Mouse (Mus musculus): ENCODE measurements around the gene R3hdm2. TPM values are rescaled to one million over a fixed set of nuclear protein-coding genes. Genes with fewer than 3 reads are reported as not detected.

The R3hdm2 gene
- polyA plus RNA-seq, 1 experiment from 2014 or later, result 36.3 TPM

DNA sequence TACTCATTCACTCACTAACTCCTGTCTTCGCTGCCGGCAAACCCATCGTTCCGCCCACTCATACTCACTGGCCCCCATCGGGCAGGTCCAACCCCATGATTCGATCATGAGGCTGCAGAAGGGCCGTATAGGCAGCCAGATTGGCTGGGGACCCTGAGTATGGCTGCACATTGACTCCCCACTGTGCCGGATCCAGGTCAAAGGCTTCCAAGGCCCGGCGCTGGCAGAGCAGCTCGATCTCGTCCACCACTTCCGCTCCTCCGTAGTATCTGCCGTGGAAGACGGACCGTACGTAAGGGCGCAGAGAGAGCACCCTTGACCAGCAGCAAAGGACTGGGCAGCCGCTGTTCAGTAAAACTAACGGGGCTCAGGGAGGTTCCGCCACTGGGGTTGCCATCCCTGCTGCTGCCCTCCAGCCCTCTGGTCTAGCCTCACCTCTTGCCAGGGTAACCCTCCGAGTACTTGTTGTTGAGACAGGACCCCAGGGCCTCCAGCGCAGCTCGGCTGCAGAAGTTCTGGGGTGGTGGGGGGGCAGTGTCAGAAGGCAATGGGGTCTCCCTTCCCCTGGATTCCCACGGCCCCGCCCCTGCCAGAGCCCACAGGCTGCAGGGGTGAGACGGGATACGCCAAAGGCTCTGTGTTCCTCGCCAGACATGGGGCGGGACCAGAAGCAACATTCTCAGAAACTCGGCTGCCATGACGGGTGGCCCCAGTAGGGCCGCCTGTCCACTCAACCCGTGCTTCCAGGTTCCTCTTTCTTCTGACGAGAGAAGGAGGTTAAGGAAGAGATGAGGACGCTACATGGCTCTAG is 140.0 kb downstream of the R3hdm2 start:
- no peak for ATAC-seq (ENCODE audit: insufficient number of reproducible peaks, insufficient read depth, low FRiP score, low read depth)
- H3K27me3 ChIP-seq (ENCODE audit: control insufficient read depth, insufficient read depth, low read length), result peaks cover 25% of the 10 kb centered on the region
- H3K4me3 ChIP-seq (ENCODE audit: control insufficient read depth in 1 of 2, insufficient read depth in 1 of 2, low read depth in 1 of 2, low read length in 2 of 2), result no peak overlapping the region

DNA sequence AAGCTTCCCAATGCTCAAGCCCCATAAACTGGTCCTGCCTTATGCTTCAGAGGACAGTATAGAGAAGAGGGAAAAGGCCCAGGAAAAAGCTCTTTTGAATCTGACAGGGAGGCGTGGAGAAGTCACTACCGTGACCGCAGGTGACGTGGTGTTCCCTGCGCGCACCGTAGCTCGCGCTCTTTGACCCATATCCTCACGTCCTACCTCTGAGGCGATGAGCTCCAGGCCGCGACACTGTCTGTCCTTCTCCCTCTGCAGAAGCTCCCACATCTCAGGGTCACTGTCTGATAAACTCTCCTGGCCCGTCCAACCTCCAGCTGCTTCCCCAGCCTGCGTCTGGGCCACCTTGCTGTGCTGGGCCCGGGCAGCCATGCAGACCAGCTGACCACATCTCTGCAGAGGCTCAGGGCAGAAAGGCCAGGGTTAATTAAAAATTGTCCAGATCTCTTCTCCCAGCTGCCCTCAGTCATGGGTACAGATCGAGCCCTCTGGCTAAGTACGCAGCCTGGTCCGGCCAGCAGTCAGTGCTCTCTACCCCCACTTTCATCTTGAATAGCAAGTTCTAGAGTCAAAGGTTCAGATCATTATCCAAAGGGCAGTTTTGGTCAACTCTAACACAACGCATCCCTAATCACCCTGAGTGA is 140.7 kb downstream of the R3hdm2 start:
- H3K4me1 ChIP-seq (ENCODE audit: control insufficient read depth in 2 of 2, insufficient read depth in 2 of 2, low read length in 2 of 2), result peaks cover 21 to 25% of the 10 kb centered on the region in 2 experiments
- H3K4me3 ChIP-seq (ENCODE audit: control insufficient read depth in 1 of 2, insufficient read depth in 1 of 2, low read depth in 1 of 2, low read length in 2 of 2), result peak overlapping the region; percentile 18 to 72; a peak in 3 of 4 replicates
- no peaks in the 10 kb centered on the region for H3K9me3 ChIP-seq (ENCODE audit: control insufficient read depth, low read length)
- 84% methylated on average over 20 of the region's 20 CpGs for WGBS
- peak overlapping the region; percentile 83 for H3K9ac ChIP-seq (ENCODE audit: low read length)
- ATAC-seq (ENCODE audit: insufficient number of reproducible peaks, insufficient read depth, low FRiP score, low read depth), result no peak
- H3K36me3 ChIP-seq (ENCODE audit: control insufficient read depth, insufficient read depth, low read length), result peaks cover 36% of the 10 kb centered on the region
- H3K4me2 ChIP-seq (ENCODE audit: low read length), result peak overlapping the region; percentile 97
- peaks cover 25% of the 10 kb centered on the region for H3K27me3 ChIP-seq (ENCODE audit: control insufficient read depth, insufficient read depth, low read length)
- H3K27ac ChIP-seq (replicated peaks in 1 of 2; ENCODE audit: control insufficient read depth in 1 of 2, insufficient read depth in 1 of 2, low read depth in 2 of 2, low read length in 2 of 2), result no peak overlapping the region

More for the DNA sequence above, 140.0 kb downstream of the R3hdm2 start:
- WGBS, result 93% methylated on average over 37 of the region's 37 CpGs
- no peak overlapping the region for H3K27ac ChIP-seq (replicated peaks in 1 of 2; ENCODE audit: control insufficient read depth in 1 of 2, insufficient read depth in 1 of 2, low read depth in 2 of 2, low read length in 2 of 2)
- H3K9ac ChIP-seq (ENCODE audit: low read length), result no peak overlapping the region
- H3K9me3 ChIP-seq (ENCODE audit: control insufficient read depth, low read length), result no peaks in the 10 kb centered on the region
- H3K36me3 ChIP-seq (ENCODE audit: control insufficient read depth, insufficient read depth, low read length), result peaks cover 36% of the 10 kb centered on the region
- H3K4me1 ChIP-seq (ENCODE audit: control insufficient read depth in 2 of 2, insufficient read depth in 2 of 2, low read length in 2 of 2), result peaks cover 25 to 30% of the 10 kb centered on the region in 2 experiments
- H3K4me2 ChIP-seq (ENCODE audit: low read length), result no peak overlapping the region; the same call in 1 of the 2 replicates

DNA sequence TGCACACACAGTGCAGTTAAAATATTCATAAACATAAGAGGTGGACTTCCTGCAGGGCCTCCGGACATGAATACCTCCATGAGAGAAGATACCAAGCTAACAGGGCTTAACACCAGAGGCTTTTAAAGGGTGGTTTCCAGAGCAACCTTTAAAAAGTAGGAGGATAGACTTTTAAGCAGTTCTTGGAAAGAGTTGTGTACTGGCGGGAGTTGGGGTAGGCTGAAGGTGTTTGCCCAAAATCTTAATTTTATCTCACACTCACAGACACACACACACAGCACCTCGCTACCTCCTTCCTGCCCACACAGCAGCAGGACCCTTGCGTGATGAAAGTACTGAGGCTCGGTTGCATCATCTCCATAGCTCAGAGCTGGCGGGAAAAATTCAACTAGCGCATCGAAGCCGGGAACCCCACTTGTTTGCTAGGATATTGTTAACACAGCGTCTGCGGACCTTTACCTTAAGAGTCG is 141.5 kb downstream of the R3hdm2 start:
- no peaks in the 10 kb centered on the region for H3K9me3 ChIP-seq (ENCODE audit: control insufficient read depth, low read length)
- 0 out of 4 replicates have a peak overlapping the region, but pooled peaks of 1 of the 2 experiments have one; percentile 24 for H3K27ac ChIP-seq (replicated peaks in 1 of 2; ENCODE audit: control insufficient read depth in 1 of 2, insufficient read depth in 1 of 2, low read depth in 2 of 2, low read length in 2 of 2)
- ATAC-seq (ENCODE audit: insufficient number of reproducible peaks, insufficient read depth, low FRiP score, low read depth), result no peak
- H3K36me3 ChIP-seq (ENCODE audit: control insufficient read depth, insufficient read depth, low read length), result peaks cover 36% of the 10 kb centered on the region
- H3K4me1 ChIP-seq (ENCODE audit: control insufficient read depth in 2 of 2, insufficient read depth in 2 of 2, low read length in 2 of 2), result peaks cover 16 to 25% of the 10 kb centered on the region in 2 experiments
- peaks cover 30% of the 10 kb centered on the region for H3K27me3 ChIP-seq (ENCODE audit: control insufficient read depth, insufficient read depth, low read length)
- H3K4me3 ChIP-seq (ENCODE audit: control insufficient read depth in 1 of 2, insufficient read depth in 1 of 2, low read depth in 1 of 2, low read length in 2 of 2), result peak overlapping the region; percentile 64 to 72
- peak overlapping the region; percentile 97 for H3K4me2 ChIP-seq (ENCODE audit: low read length)
- WGBS, result 8% methylated on average over 12 of the region's 12 CpGs
- peak overlapping the region; percentile 83 for H3K9ac ChIP-seq (ENCODE audit: low read length)

DNA sequence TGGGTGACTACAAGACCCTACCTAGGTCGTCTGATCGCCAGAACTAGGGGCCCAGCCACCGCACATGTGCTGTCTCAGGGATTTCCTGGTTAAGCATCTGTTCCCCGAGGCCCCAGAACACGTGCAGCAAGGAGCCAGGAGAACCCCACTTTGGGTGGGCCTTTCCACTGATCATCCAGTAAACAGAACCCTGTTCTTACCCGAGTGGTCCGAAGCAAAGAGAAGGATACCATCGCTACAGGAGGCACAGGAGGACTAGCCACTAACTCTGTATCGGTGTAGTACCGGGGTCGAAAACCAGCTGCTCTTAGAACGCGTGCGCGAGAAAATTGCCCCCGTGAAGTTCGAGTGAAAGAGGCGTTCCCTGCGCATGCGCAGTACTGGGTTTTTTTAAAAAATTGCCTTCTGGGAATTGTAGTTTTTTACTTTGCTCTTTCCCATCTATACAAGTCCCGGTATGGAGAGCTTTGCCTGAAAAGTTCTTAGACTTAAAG is 142.0 kb downstream of the R3hdm2 start, which contains the start of gene Shmt2:
Gene Shmt2 (minus strand): TSS at position 357 of the 494 bp plus-strand sequence.
- Histone ChIP-seq H3K27me3 (ENCODE audit: control insufficient read depth, insufficient read depth, low read length) (peaks cover 35% of the 10 kb centered on the region), H3K4me3 (ENCODE audit: control insufficient read depth in 1 of 2, insufficient read depth in 1 of 2, low read depth in 1 of 2, low read length in 2 of 2) (peak within 1 kb of the TSS; percentile 64 to 72)

DNA sequence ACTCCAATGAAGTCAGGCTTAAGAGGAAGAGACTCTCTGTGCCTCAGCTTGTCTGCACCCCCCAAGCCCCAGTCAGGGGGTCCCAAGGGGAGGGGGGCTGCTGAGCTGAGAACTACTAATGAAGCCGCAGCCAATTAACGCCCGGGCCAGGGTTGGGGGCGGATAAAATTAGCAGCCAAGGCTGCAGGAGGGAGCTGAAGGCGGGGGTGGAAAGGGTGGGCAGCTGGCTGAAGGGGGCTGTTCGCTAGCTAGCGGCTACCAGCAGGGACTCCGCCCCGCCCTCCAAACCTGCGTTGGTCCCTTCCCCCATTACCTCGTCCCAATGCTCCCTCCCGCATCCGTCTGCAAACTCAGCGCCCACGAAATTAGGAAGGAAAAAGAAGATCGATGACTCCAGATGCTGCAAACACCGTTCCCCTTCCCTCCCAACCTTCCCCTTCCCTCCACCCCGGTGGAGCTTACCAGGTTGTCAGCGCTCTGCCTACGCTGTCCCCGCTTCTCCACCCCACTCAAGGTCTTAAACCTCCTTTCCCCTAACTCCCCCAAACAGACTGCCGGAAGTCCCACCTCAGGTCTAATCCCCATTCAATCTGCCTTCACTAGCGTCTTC is 144.6 kb downstream of the R3hdm2 start:
- ATAC-seq (ENCODE audit: insufficient number of reproducible peaks, insufficient read depth, low FRiP score, low read depth), result no peak
- Histone ChIP-seq H3K36me3 (ENCODE audit: control insufficient read depth, insufficient read depth, low read length) (peaks cover 12% of the 10 kb centered on the region), H3K27me3 (ENCODE audit: control insufficient read depth, insufficient read depth, low read length) (peaks cover 61% of the 10 kb centered on the region), H3K27ac (replicated peaks in 1 of 2; ENCODE audit: control insufficient read depth in 1 of 2, insufficient read depth in 1 of 2, low read depth in 2 of 2, low read length in 2 of 2) (no peak overlapping the region), H3K4me1 (ENCODE audit: control insufficient read depth in 2 of 2, insufficient read depth in 2 of 2, low read length in 2 of 2) (peaks cover 10 to 23% of the 10 kb centered on the region in 2 experiments), H3K4me2 (ENCODE audit: low read length) (no peak overlapping the region), H3K9ac (ENCODE audit: low read length) (no peak overlapping the region), H3K9me3 (ENCODE audit: control insufficient read depth, low read length) (no peaks in the 10 kb centered on the region), H3K4me3 (ENCODE audit: control insufficient read depth in 1 of 2, insufficient read depth in 1 of 2, low read depth in 1 of 2, low read length in 2 of 2) (no peak overlapping the region)
- 4% methylated on average over 19 of the region's 23 CpGs for WGBS

More for the DNA sequence above, 142.0 kb downstream of the R3hdm2 start, which contains the start of gene Shmt2:
- Histone ChIP-seq H3K4me1 (ENCODE audit: control insufficient read depth in 2 of 2, insufficient read depth in 2 of 2, low read length in 2 of 2) (peaks cover 11 to 23% of the 10 kb centered on the region in 2 experiments), H3K36me3 (ENCODE audit: control insufficient read depth, insufficient read depth, low read length) (peaks cover 36% of the 10 kb centered on the region), H3K4me2 (ENCODE audit: low read length) (peak within 1 kb of the TSS; percentile 97), H3K9me3 (ENCODE audit: control insufficient read depth, low read length) (no peaks in the 10 kb centered on the region), H3K27ac (replicated peaks in 1 of 2; ENCODE audit: control insufficient read depth in 1 of 2, insufficient read depth in 1 of 2, low read depth in 2 of 2, low read length in 2 of 2) (0 out of 4 replicates have a peak within 1 kb of the TSS, but pooled peaks of 1 of the 2 experiments have one; percentile 24), H3K9ac (ENCODE audit: low read length) (peak within 1 kb of the TSS; percentile 83)
- under 1% methylated on average over 21 of the region's 21 CpGs for WGBS
- peak; percentile 15; the same call in 1 of the 2 replicates for ATAC-seq (ENCODE audit: insufficient number of reproducible peaks, insufficient read depth, low FRiP score, low read depth)

DNA sequence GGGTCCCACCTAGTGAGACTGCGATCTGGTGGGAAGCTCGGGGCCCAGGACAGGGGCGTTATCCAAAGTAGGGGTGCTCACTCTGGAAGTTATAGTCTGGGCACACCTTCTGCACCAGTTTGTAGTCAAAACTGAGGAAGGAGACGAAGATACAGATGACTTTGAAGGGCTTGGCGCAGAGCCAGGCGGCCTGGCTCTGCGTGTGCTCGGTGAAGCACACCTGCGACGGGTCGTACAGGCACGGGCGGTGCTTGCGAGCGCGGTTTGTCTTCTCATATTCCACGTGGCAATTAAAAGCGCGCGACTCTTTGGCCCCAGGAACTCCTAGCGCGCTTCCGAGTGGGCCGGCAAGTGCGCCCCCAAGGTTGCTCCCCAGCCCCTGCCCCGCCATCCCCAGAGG is 145.9 kb downstream of the R3hdm2 start:
- H3K4me3 ChIP-seq (ENCODE audit: control insufficient read depth in 1 of 2, insufficient read depth in 1 of 2, low read depth in 1 of 2, low read length in 2 of 2), result peak overlapping the region in 1 of 2 experiments; percentile 34; a peak in 3 of 4 replicates
- H3K36me3 ChIP-seq (ENCODE audit: control insufficient read depth, insufficient read depth, low read length), result no peaks in the 10 kb centered on the region
- no peak overlapping the region for H3K9ac ChIP-seq (ENCODE audit: low read length)
- peak overlapping the region; percentile 61 for H3K4me2 ChIP-seq (ENCODE audit: low read length)
- H3K27me3 ChIP-seq (ENCODE audit: control insufficient read depth, insufficient read depth, low read length), result peaks cover 74% of the 10 kb centered on the region
- no peak overlapping the region for H3K27ac ChIP-seq (replicated peaks in 1 of 2; ENCODE audit: control insufficient read depth in 1 of 2, insufficient read depth in 1 of 2, low read depth in 2 of 2, low read length in 2 of 2)
- WGBS, result 1% methylated on average over 26 of the region's 26 CpGs
- H3K9me3 ChIP-seq (ENCODE audit: control insufficient read depth, low read length), result no peaks in the 10 kb centered on the region
- no peak for ATAC-seq (ENCODE audit: insufficient number of reproducible peaks, insufficient read depth, low FRiP score, low read depth)
- peaks cover 10 to 22% of the 10 kb centered on the region in 2 experiments for H3K4me1 ChIP-seq (ENCODE audit: control insufficient read depth in 2 of 2, insufficient read depth in 2 of 2, low read length in 2 of 2)

DNA sequence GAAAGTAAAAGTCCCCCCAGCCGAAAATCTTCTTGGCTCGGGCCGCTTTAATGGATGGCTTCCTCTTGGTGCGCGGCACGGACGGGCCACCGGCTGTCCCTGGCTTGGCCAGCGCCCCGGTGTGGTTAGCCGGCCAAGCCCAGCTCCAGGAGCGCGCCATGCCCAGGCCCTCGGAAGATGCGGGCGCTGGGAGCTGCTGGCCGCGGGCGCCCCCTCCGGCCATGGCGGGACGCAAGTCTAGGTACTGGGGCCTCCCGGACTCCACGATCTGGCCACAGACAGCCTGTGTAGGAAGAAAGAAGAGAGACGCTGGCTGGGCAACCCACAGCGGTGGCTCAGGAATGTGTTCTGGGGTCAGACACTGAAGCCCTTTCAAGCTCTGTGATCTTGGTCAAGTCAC is 146.6 kb downstream of the R3hdm2 start:
- H3K27me3 ChIP-seq (ENCODE audit: control insufficient read depth, insufficient read depth, low read length), result peaks cover 80% of the 10 kb centered on the region
- WGBS, result under 1% methylated on average over 26 of the region's 26 CpGs

More for the DNA sequence above, 146.6 kb downstream of the R3hdm2 start:
- Histone ChIP-seq H3K9ac (ENCODE audit: low read length) (no peak overlapping the region), H3K4me3 (ENCODE audit: control insufficient read depth in 1 of 2, insufficient read depth in 1 of 2, low read depth in 1 of 2, low read length in 2 of 2) (peak overlapping the region; percentile 30 to 34), H3K4me2 (ENCODE audit: low read length) (peak overlapping the region; percentile 61), H3K9me3 (ENCODE audit: control insufficient read depth, low read length) (no peaks in the 10 kb centered on the region), H3K27ac (replicated peaks in 1 of 2; ENCODE audit: control insufficient read depth in 1 of 2, insufficient read depth in 1 of 2, low read depth in 2 of 2, low read length in 2 of 2) (no peak overlapping the region), H3K4me1 (ENCODE audit: control insufficient read depth in 2 of 2, insufficient read depth in 2 of 2, low read length in 2 of 2) (peaks cover 6 to 16% of the 10 kb centered on the region in 2 experiments), H3K36me3 (ENCODE audit: control insufficient read depth, insufficient read depth, low read length) (no peaks in the 10 kb centered on the region)
- ATAC-seq (ENCODE audit: insufficient number of reproducible peaks, insufficient read depth, low FRiP score, low read depth), result no peak

All from heart, embryonic 14.5 days (tissue).